Mouse (Mus musculus) kidney, embryonic 15.5 days (tissue): ENCODE measurements around the gene Gid8. TPM values are rescaled to one million over a fixed set of nuclear protein-coding genes. Genes with fewer than 3 reads are reported as not detected.
A peak's percentile ranks its signal among the peaks of the same experiment; 100 is the strongest.

Source experiments
- ATAC-seq: fragments of 200-750 bp; cut with Nextera tagmentation; replicated peaks from 2 replicates; pipeline ENCODE4 v1.8.0; 2017; ENCODE audit warnings: moderate TSS enrichment; ENCODE audit not compliant: low FRiP score
- H3K27ac ChIP-seq: fragments of 300-500 bp; sonication (generic); 2 replicates; pipeline ENCODE4 v1.5.1; 2015; ENCODE audit warnings: mild to moderate bottlenecking, inconsistent platforms
- H3K27me3 ChIP-seq: fragments of 300-500 bp; sonication (generic); 2 replicates; pipeline ENCODE4 v1.6.1; 2015; ENCODE audit warnings: inconsistent platforms
- H3K36me3 ChIP-seq: fragments of 300-500 bp; sonication (generic); 2 replicates; pipeline ENCODE4 v1.6.1; 2015; ENCODE audit warnings: inconsistent platforms
- H3K4me1 ChIP-seq: fragments of 300-500 bp; sonication (generic); 2 replicates; pipeline ENCODE4 v1.6.1; 2015; ENCODE audit warnings: inconsistent platforms
- H3K4me2 ChIP-seq: fragments of 300-500 bp; sonication (generic); 2 replicates; pipeline ENCODE4 v1.6.1; 2015; ENCODE audit warnings: moderate library complexity, mild to moderate bottlenecking, inconsistent platforms
- H3K4me3 ChIP-seq: fragments of 300-500 bp; sonication (generic); replicated peaks from 2 replicates; pipeline ENCODE4 v1.5.1; 2015; ENCODE audit warnings: mild to moderate bottlenecking, inconsistent platforms
- H3K9ac ChIP-seq: fragments of 300-500 bp; sonication (generic); 2 replicates; pipeline ENCODE4 v1.6.1; 2015; ENCODE audit warnings: mild to moderate bottlenecking, inconsistent platforms
- H3K9me3 ChIP-seq: fragments of 300-500 bp; sonication (generic); replicated peaks from 2 replicates; pipeline ENCODE4 v1.6.1; 2016; ENCODE audit warnings: inconsistent platforms
- WGBS: fragments of 180-500 bp; shearing (Covaris S2); methylation state at CpG from one replicate; pipeline ENCODE4 v1.1.7; 2015; ENCODE audit warnings: mixed read lengths; 5-methylcytosine and 5-hydroxymethylcytosine counted together
- polyA plus RNA-seq: library from polyadenylated mRNA; unstranded; fragments of >200 nt; fragmentation: Nextera tagmentation; extraction: Ambion mirVana; gene quantifications from 2 replicates; pipeline ENCODE4 v1.2.1, GENCODE M21; 2015

The Gid8 gene
- polyA plus RNA-seq, 1 experiment from 2014 or later: 55.8 TPM

GRCm38 (mm10) chr2:180735232-180735631 is 25.3 kb downstream of the Gid8 start:
- no peak overlapping the region for H3K9ac ChIP-seq
- H3K4me1 ChIP-seq: no peaks in the 10 kb centered on the region
- no peaks in the 10 kb centered on the region for H3K9me3 ChIP-seq
- no peak overlapping the region for H3K4me2 ChIP-seq
- ATAC-seq: no peak
- WGBS: 82% methylated on average over 7 of the region's 7 CpGs
- no peaks in the 10 kb centered on the region for H3K27me3 ChIP-seq
- H3K36me3 ChIP-seq: no peaks in the 10 kb centered on the region
- H3K27ac ChIP-seq: no peak overlapping the region
- H3K4me3 ChIP-seq: no peak overlapping the region

GRCm38 (mm10) chr2:180737984-180738383 is 28.1 kb downstream of the Gid8 start:
- H3K4me1 ChIP-seq: no peaks in the 10 kb centered on the region
- no peaks in the 10 kb centered on the region for H3K9me3 ChIP-seq
- H3K4me3 ChIP-seq: no peak overlapping the region
- no peak for ATAC-seq
- no peak overlapping the region for H3K4me2 ChIP-seq
- WGBS: 83% methylated on average over 2 of the region's 2 CpGs
- no peak overlapping the region for H3K9ac ChIP-seq
- no peak overlapping the region for H3K27ac ChIP-seq
- H3K36me3 ChIP-seq: no peaks in the 10 kb centered on the region
- no peaks in the 10 kb centered on the region for H3K27me3 ChIP-seq

GRCm38 (mm10) chr2:180740349-180740748 is 30.4 kb downstream of the Gid8 start:
- H3K27me3 ChIP-seq: no peaks in the 10 kb centered on the region
- WGBS: 35% methylated on average over 3 of the region's 3 CpGs
- no peak overlapping the region for H3K9ac ChIP-seq
- ATAC-seq: no peak
- no peak overlapping the region for H3K4me3 ChIP-seq
- H3K9me3 ChIP-seq: no peaks in the 10 kb centered on the region
- H3K4me1 ChIP-seq: no peaks in the 10 kb centered on the region
- H3K27ac ChIP-seq: no peak overlapping the region
- no peak overlapping the region for H3K4me2 ChIP-seq
- H3K36me3 ChIP-seq: no peaks in the 10 kb centered on the region

- WGBS: 68% methylated on average over 7 of the region's 7 CpGs
- no peak overlapping the region for H3K4me3 ChIP-seq
- H3K27me3 ChIP-seq: peaks cover 3% of the 10 kb centered on the region; the same call in 1 of the 2 replicates
- no peaks in the 10 kb centered on the region for H3K36me3 ChIP-seq
- no peak overlapping the region for H3K9ac ChIP-seq
- H3K9me3 ChIP-seq: no peaks in the 10 kb centered on the region
- H3K4me1 ChIP-seq: no peaks in the 10 kb centered on the region
- H3K27ac ChIP-seq: no peak overlapping the region
- H3K4me2 ChIP-seq: no peak overlapping the region
- ATAC-seq: no peak
Measured at GRCm38 (mm10) chr2:180741421-180741820, 31.5 kb downstream of the Gid8 start.

- H3K36me3 ChIP-seq: no peaks in the 10 kb centered on the region
- H3K4me1 ChIP-seq: no peaks in the 10 kb centered on the region
- no peaks in the 10 kb centered on the region for H3K9me3 ChIP-seq
- no peak overlapping the region for H3K4me2 ChIP-seq
- no peak overlapping the region for H3K4me3 ChIP-seq
- no peak overlapping the region for H3K27ac ChIP-seq
- H3K27me3 ChIP-seq: peaks cover 12% of the 10 kb centered on the region; the same call in 1 of the 2 replicates
- no peak overlapping the region for H3K9ac ChIP-seq
- WGBS: 84% methylated on average over 6 of the region's 6 CpGs
- ATAC-seq: no peak
Measured at GRCm38 (mm10) chr2:180742820-180743219, 32.9 kb downstream of the Gid8 start.

GRCm38 (mm10) chr2:180743321-180743720 is 33.4 kb downstream of the Gid8 start:
- no peak overlapping the region for H3K4me3 ChIP-seq
- no peak overlapping the region for H3K9ac ChIP-seq
- no peaks in the 10 kb centered on the region for H3K36me3 ChIP-seq
- 89% methylated on average over 2 of the region's 2 CpGs for WGBS
- ATAC-seq: no peak
- no peak overlapping the region for H3K4me2 ChIP-seq
- H3K9me3 ChIP-seq: no peaks in the 10 kb centered on the region
- no peak overlapping the region for H3K27ac ChIP-seq
- H3K4me1 ChIP-seq: no peaks in the 10 kb centered on the region
- peaks cover 12% of the 10 kb centered on the region; the same call in 1 of the 2 replicates for H3K27me3 ChIP-seq

GRCm38 (mm10) chr2:180745248-180745927 is 35.5 kb downstream of the Gid8 start:
- H3K27me3 ChIP-seq: peaks cover 12% of the 10 kb centered on the region; the same call in 1 of the 2 replicates

GRCm38 (mm10) chr2:180746569-180747192 is 36.8 kb downstream of the Gid8 start:
- Histone ChIP-seq H3K4me3 (no peak overlapping the region), H3K27ac (no peak overlapping the region), H3K36me3 (no peaks in the 10 kb centered on the region), H3K4me1 (no peaks in the 10 kb centered on the region), H3K9ac (no peak overlapping the region), H3K4me2 (no peak overlapping the region), H3K9me3 (no peaks in the 10 kb centered on the region), H3K27me3 (peaks cover 12% of the 10 kb centered on the region; the same call in 1 of the 2 replicates)
- 28% methylated on average over 5 of the region's 5 CpGs for WGBS
- no peak for ATAC-seq

More at GRCm38 (mm10) chr2:180745248-180745927, 35.5 kb downstream of the Gid8 start:
- Histone ChIP-seq H3K27ac (no peak overlapping the region), H3K4me2 (no peak overlapping the region), H3K4me1 (no peaks in the 10 kb centered on the region), H3K9me3 (no peaks in the 10 kb centered on the region), H3K4me3 (no peak overlapping the region), H3K9ac (no peak overlapping the region), H3K36me3 (no peaks in the 10 kb centered on the region)
- ATAC-seq: 0 out of 2 replicates have a peak, but pooled peaks have one; percentile 56
- 33% methylated on average over 17 of the region's 17 CpGs for WGBS

GRCm38 (mm10) chr2:180748904-180749303 is 39.0 kb downstream of the Gid8 start:
- Histone ChIP-seq H3K9ac (no peak overlapping the region), H3K4me3 (no peak overlapping the region), H3K27ac (no peak overlapping the region), H3K36me3 (no peaks in the 10 kb centered on the region), H3K27me3 (peaks cover 13% of the 10 kb centered on the region; the same call in 1 of the 2 replicates), H3K4me2 (no peak overlapping the region), H3K9me3 (no peaks in the 10 kb centered on the region), H3K4me1 (no peaks in the 10 kb centered on the region)
- no peak for ATAC-seq
- WGBS: 52% methylated on average over 5 of the region's 5 CpGs

- no peak overlapping the region for H3K9ac ChIP-seq
- H3K27me3 ChIP-seq: 0 out of 2 replicates have a peak, but pooled peaks cover 6% of the 10 kb centered on the region
- H3K4me2 ChIP-seq: no peak overlapping the region
- ATAC-seq: no peak
- H3K4me1 ChIP-seq: no peaks in the 10 kb centered on the region
- 71% methylated on average over 5 of the region's 5 CpGs for WGBS
- H3K27ac ChIP-seq: no peak overlapping the region
- H3K4me3 ChIP-seq: no peak overlapping the region
- H3K9me3 ChIP-seq: no peaks in the 10 kb centered on the region
- H3K36me3 ChIP-seq: no peaks in the 10 kb centered on the region
Measured at GRCm38 (mm10) chr2:180754976-180755688, 45.2 kb downstream of the Gid8 start.

GRCm38 (mm10) chr2:180755896-180756295 is 46.0 kb downstream of the Gid8 start:
- no peak; the same call in 1 of the 2 replicates for ATAC-seq
- Histone ChIP-seq H3K27me3 (0 out of 2 replicates have a peak, but pooled peaks cover 6% of the 10 kb centered on the region), H3K4me2 (no peak overlapping the region), H3K36me3 (no peaks in the 10 kb centered on the region), H3K4me1 (no peaks in the 10 kb centered on the region), H3K9me3 (no peaks in the 10 kb centered on the region), H3K4me3 (no peak overlapping the region), H3K9ac (no peak overlapping the region), H3K27ac (no peak overlapping the region)
- WGBS: under 1% methylated on average over 8 of the region's 8 CpGs

- 0 out of 2 replicates have a peak, but pooled peaks cover 6% of the 10 kb centered on the region for H3K27me3 ChIP-seq
- H3K4me3 ChIP-seq: no peak overlapping the region
- no peaks in the 10 kb centered on the region for H3K9me3 ChIP-seq
- no peaks in the 10 kb centered on the region for H3K4me1 ChIP-seq
- no peak overlapping the region for H3K27ac ChIP-seq
- H3K4me2 ChIP-seq: no peak overlapping the region
- ATAC-seq: no peak
- 32% methylated on average over 2 of the region's 2 CpGs for WGBS
- no peak overlapping the region for H3K9ac ChIP-seq
- no peaks in the 10 kb centered on the region for H3K36me3 ChIP-seq
Measured at GRCm38 (mm10) chr2:180756786-180757185, 46.9 kb downstream of the Gid8 start.
